Mouse (Mus musculus) embryo, embryonic 10.5 days (tissue): ENCODE measurements around the gene Katnb1.

ENCODE experiments used
- DNase-seq: peaks from one replicate; pipeline ENCODE4 v3.0.0-alpha.2; 2015; ENCODE audit warnings: low spot score

The Katnb1 gene

GRCm38 (mm10) chr8:95080381-95081341 lies at the start of gene Katnb1:
Gene Katnb1, plus strand, starts transcription at chr8:95081186.
- DNase-seq: peak; percentile 100

GRCm38 (mm10) chr8:95037106-95037925 lies 43.7 kb upstream of the Katnb1 start:
- peak; percentile 36 for DNase-seq

- no peak for DNase-seq
Measured at GRCm38 (mm10) chr8:95041883-95042784, 38.9 kb upstream of the Katnb1 start.

- no peak for DNase-seq
Measured at GRCm38 (mm10) chr8:95044811-95045210, 36.2 kb upstream of the Katnb1 start.

DNA sequence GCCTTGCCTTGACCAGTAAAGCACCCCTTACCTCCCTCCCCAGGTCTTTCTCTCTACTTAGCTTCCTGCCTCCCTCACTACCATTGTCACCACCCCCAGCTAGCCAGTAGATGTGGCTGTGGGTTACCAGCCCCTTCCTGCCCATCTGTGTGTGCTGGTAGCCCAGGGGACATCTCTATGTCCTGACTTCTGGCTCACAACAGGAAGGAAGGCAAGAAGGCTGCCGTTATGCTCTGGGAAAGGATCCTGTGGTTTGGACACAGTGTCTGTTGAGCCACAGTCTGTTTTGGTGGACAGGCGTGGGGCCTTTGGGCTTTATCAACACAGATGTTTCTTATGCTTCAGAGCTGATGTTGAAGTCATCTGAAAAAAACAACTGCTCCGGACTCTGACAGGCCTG lies 34.0 kb upstream of the Katnb1 start:
- DNase-seq: no peak

DNA sequence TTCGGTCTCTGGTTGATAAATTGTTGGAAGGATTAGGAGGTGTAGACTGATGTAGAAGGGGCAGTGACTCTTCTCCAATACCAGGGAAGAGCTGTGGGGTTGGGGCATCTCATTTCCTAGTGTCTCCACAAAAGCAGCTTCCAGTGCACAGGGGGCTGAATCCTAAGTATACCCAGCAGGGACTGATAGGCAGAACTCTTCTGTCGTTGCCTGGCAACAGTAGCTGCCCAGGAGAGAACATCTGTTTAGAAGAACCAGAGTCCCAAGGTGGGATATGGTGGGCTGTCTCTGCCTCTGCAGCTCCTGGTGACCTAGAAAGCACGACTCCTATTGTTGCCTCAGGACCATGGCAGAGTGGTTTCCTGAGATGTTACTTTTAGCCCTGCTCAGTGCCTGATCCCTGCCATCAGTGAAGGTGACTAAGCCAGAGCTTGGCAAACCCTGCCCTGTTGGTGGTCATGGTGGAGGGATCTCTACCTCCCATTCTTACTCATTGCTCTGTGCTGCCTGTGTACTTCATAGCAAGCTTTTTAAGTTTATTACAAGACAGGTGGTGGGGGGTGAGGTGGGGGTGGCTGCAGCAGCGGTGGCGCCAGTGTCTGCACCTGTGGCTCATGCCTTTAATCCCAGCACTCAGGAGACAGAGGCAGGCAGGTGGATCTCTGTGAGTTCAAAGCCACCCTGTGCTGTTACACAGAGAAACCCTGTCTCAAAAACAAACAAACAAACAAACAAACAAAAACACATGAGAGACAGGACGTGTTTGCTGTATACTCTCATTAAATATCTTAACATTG lies 32.9 kb upstream of the Katnb1 start:
- DNase-seq: no peak

GRCm38 (mm10) chr8:95049636-95050035 lies 31.4 kb upstream of the Katnb1 start:
- no peak for DNase-seq

GRCm38 (mm10) chr8:95054438-95054837 lies 26.5 kb upstream of the Katnb1 start:
- DNase-seq: no peak

- DNase-seq: peak; percentile 62
Measured at GRCm38 (mm10) chr8:95054927-95055510, 26.0 kb upstream of the Katnb1 start, which contains the start of gene Drc7. Gene Drc7, plus strand, starts transcription at chr8:95055103.

GRCm38 (mm10) chr8:95056414-95056813 lies 24.6 kb upstream of the Katnb1 start:
- no peak for DNase-seq

GRCm38 (mm10) chr8:95058661-95059060 lies 22.3 kb upstream of the Katnb1 start:
- DNase-seq: no peak

DNA sequence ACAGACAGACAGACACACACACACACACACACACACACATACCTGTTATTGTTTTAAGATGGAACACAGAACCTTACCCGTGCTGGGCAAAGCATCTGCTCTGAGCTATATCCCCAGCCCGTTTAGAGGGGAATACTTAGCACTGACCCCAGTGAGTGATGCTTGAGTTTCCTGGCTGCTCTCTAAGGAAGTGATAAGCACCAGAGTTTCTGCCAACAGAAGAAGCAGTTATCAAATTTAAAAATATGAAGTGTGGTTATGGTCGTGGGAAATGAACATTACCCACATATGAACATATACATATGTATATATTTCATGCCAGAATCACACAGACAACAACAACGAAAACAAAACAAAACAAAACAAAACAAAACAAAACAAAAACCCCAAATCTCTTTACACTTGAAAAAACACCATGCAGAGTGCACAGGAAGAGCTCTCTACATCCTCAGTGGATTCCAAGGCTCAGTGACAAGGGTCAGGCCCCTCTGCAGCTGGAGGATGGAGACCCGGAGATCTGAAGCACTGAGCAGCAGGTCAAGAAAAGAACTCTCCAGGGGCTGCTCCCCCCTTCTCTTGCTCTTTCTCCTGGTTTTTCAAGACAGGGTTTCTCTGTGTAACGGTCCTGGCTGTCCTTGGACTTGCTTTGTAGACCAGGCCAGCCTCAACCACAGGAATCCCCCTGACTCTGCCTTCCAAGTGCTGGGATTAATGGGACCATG lies 21.0 kb upstream of the Katnb1 start:
- no peak for DNase-seq

DNA sequence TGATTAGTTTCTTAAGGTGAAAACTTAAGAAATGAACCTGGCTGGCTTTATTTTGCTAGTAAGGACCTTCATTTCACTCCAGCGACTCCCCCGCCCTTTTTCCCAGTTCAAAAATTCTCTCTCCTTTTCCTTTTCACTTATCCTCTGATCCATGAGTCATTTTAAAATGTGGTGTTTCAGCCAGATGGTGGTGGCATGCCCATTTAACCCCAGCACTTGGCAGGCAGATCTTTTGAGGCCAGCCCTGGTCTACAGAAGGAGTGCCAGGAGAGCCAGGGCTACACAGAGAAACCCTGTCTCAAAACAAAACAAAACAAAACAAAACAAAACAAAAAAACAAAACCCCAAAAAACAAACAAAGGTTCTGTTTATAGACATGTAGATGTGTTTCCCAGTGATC lies 16.5 kb upstream of the Katnb1 start:
- DNase-seq: no peak

- peak; percentile 77 for DNase-seq
Measured at GRCm38 (mm10) chr8:95067582-95067981, 13.4 kb upstream of the Katnb1 start.

GRCm38 (mm10) chr8:95075504-95075903 lies 5.5 kb upstream of the Katnb1 start:
- no peak for DNase-seq

GRCm38 (mm10) chr8:95076151-95076550 lies 4.8 kb upstream of the Katnb1 start:
- DNase-seq: no peak

GRCm38 (mm10) chr8:95078055-95078454 lies 2.9 kb upstream of the Katnb1 start:
- DNase-seq: no peak

DNA sequence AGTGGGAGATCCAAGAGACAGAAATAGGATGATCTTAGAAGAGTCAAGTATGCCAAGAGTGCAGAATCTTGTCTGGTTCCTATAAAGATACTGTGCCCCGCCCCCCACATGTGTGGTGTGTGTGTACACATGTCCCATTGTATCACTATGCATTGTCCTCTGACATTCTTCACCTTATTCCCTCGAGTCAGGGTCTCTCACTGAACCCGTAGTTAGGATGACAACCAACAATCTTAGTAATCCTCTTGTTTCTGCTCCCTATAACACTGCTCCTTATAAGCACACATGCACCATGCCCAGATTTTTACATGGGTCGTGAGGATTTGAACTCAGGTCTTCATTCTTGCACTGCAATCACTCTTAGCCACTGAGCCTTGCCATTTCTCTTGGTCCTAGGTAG lies 1.7 kb upstream of the Katnb1 start:
- DNase-seq: no peak

DNA sequence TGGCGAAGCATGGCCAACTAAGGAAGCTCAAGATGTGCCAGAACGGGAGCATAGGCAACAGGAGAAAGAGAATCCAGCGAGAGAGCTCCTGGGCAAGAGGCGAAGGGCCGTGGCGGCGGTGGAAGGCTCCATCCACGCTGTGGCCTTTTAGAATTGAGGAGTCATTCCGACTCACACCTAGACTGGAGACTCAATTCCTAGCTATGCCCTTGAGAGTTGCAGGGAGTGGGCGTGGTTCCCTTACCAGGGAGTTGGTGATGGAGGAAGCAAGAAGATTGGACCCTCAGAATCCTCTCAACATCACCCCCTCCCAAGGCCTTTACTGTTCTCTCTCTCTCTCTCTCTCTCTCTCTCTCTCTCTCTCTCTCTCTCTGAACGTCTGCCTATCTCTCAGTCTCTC lies 664 bp downstream of the Katnb1 start:
- DNase-seq: peak; percentile 11

- DNase-seq: no peak
Measured at GRCm38 (mm10) chr8:95084261-95084660, 3.3 kb downstream of the Katnb1 start.
